Mouse (Mus musculus): ENCODE data around the gene CK137956.

DNA sequence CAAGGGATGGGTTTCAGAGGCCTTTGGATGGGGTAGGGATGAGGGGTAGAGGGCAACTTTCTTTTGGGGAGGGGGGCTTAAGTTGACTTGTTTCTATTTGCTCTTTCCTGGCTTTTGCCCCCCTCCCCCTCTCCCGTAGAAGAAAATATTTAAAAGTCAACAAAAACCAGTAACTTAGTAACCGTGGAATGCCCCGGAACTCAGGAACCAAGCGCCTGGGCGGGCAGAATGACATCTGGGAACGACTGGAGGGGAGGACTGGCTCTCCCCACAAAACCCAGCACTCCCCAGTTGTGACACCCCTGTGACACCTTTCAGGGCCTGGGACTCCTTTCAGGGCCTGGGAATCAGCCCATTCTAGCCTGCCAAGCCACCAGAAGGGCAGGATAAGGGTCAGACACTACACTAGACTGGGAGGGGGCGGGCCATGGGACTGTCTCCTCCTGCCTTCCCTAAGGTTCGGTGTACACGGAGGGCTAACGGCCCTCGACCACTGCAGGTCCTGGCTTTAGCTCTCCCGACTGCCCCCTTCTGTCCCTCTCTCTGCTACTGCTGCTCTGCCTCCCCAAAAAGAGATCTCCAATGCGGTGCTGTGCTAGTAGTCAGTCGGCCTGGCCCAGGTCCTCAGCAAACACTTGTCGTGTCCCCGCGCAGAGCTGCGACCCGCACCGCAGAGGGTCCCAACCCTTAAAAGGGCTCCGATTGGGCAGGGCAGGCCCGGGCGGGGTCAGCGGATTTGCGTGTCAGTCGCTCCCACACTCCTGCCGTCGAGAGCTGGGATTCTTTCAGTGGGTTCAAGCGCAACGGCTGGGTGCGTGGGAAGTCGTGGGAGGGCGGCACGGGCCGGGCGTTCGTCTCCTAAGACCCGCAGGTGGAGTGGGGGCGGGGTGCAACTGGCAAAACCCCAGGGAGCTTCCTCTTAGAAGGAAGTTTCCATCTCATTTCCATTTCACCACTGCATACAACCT lies at the start of gene CK137956:
- TF ChIP-seq POLR2A (IDR thresholded peaks at IDR 0.05; ENCODE audit: borderline replicate concordance, extremely low read depth, insufficient read depth, insufficient read length, poor library complexity, severe bottlenecking) (no peak), CTCF (IDR thresholded peaks at IDR 0.05; ENCODE audit: borderline replicate concordance, extremely low read depth, insufficient read depth, insufficient read length) (peak; percentile 49; the same call in 1 of the 2 replicates)

All from brain, embryonic 14.5 days (tissue).